ENCODE assay signal across 16 mouse cellular contexts in genomic region chr10:91312913-91313312, GRCm38 (mm10).
"Had no signal": no experiment of that assay in that cellular context is flagged by ENCODE, and none has a peak within 500 bp of the region (broad histone marks: within the 10 kb centered on the region; RNA-seq: fewer than 3 reads in every experiment).

No protein-coding gene starts in this region.

- H3K36me3 ChIP-seq: lung, embryonic 15.5 days; midbrain, embryonic 12.5 days; neural tube, embryonic 12.5 days; stomach, embryonic 15.5 days had no signal

- H3K4me1 ChIP-seq: lung, embryonic 15.5 days; megakaryocyte, embryonic 14.5 days; midbrain, embryonic 12.5 days; neural tube, embryonic 12.5 days; stomach, embryonic 15.5 days had no signal

- H3K27ac ChIP-seq: lung, embryonic 15.5 days; macrophage; midbrain, embryonic 12.5 days; neural tube, embryonic 12.5 days; stomach, embryonic 15.5 days; stomach, postnatal 0 days had no signal

- H3K9me3 ChIP-seq: lung, embryonic 15.5 days; megakaryocyte, embryonic 14.5 days; midbrain, embryonic 12.5 days; neural tube, embryonic 12.5 days; stomach, embryonic 15.5 days had no signal

- H3K27me3 ChIP-seq: lung, embryonic 15.5 days; megakaryocyte, embryonic 14.5 days; midbrain, embryonic 12.5 days; neural tube, embryonic 12.5 days; stomach, embryonic 15.5 days had no signal

- H3K9ac ChIP-seq: liver, postnatal 0 days; lung, embryonic 15.5 days; midbrain, embryonic 12.5 days; neural tube, embryonic 12.5 days; stomach, embryonic 15.5 days had no signal

- H3K4me2 ChIP-seq: lung, embryonic 15.5 days; midbrain, embryonic 12.5 days; neural tube, embryonic 12.5 days; stomach, embryonic 15.5 days had no signal

- H3K4me3 ChIP-seq: lung, embryonic 15.5 days; megakaryocyte, embryonic 14.5 days; midbrain, embryonic 12.5 days; neural tube, embryonic 12.5 days; stomach, embryonic 15.5 days had no signal

- ATAC-seq: lung, postnatal 0 days; midbrain, embryonic 16.5 days had no signal

- DNase-seq: lung, adult 2 months; lung, postnatal 14 days; right cerebral cortex, postnatal 14 days; thymus, adult 2 months; thymus, postnatal 25 days; thymus, postnatal 4 days had no signal
